In the genomic region with DNA sequence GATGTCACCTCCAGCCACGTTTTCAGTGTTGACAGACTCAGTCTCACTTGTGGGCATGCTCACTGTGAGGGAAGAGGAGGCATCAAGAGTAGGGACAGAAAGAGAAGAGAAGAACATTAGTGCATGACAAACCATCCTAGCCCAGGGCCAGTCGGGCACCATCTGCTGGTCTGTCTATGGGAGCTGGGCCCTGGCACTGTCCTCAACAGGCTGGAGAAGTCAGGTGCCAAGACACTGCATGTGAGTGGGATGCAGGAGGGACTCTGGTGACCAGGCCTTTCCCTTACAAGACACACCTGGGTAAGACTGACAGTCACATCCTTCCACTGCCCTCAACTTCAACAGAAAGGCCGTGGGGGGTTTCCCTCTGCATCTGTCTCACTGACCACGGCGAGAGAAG, we compare ENCODE assay signal across 17 mouse cellular contexts.
DNase-seq lines count a peak whose midpoint lies in the region; ATAC-seq and TF ChIP-seq lines count a peak whose summit lies in the region.
"Had no signal": no experiment of that assay in that cellular context is flagged by ENCODE, and none has a peak within 500 bp of the region (broad histone marks: within the 10 kb centered on the region; RNA-seq: fewer than 3 reads in every experiment).

No protein-coding gene starts in this region.

- ATAC-seq in CD4-positive, CD25-positive, alpha-beta regulatory T cell, adult 4 months = no peak
- no peak for ATAC-seq in inflammation-experienced regulatory T-cells, adult 6 months
- ATAC-seq: forebrain, embryonic 13.5 days; forebrain, postnatal 0 days had no signal

- no peak for TF ChIP-seq POLR2A in CH12.LX (IDR thresholded peaks at IDR 0.05; ENCODE audit: low read depth, low read length)
- TF ChIP-seq POLR2A in cerebellum, adult 2 months (IDR thresholded peaks at IDR 0.05; ENCODE audit: borderline replicate concordance, insufficient read depth, low read length) = no peak
- TF ChIP-seq POLR2A in lung, adult 2 months (IDR thresholded peaks at IDR 0.05; ENCODE audit: borderline replicate concordance, extremely low read depth, low read depth, low read length) = no peak

- H3K27ac ChIP-seq in CH12.LX (ENCODE audit: insufficient read depth, low read depth) = no peak overlapping the region
- no peak overlapping the region for H3K27ac ChIP-seq in cerebellum, adult 2 months (ENCODE audit: insufficient read depth, low read length)
- H3K27ac ChIP-seq: embryonic facial prominence, embryonic 10.5 days; forebrain, embryonic 13.5 days; hindbrain, embryonic 15.5 days had no signal

- H3K4me1 ChIP-seq in CH12.LX (ENCODE audit: control insufficient read depth in 1 of 2, insufficient read depth in 2 of 2) = peaks cover 0 to 6% of the 10 kb centered on the region in 2 experiments; a peak in 1 of 4 replicates
- H3K4me1 ChIP-seq in cerebellum, adult 2 months (ENCODE audit: control insufficient read depth, insufficient read depth, low read length) = peaks cover 29% of the 10 kb centered on the region
- H3K4me1 ChIP-seq in lung, adult 2 months (ENCODE audit: control insufficient read depth, insufficient read depth, low read length) = no peaks in the 10 kb centered on the region
- H3K4me1 ChIP-seq: forebrain, embryonic 13.5 days had no signal

- DNase-seq in CH12.LX (ENCODE audit: extremely low read depth) = no peak
- DNase-seq in brain, adult 2 months (ENCODE audit: low read depth, low spot score) = peak; percentile 90
- DNase-seq in cerebellum, adult 2 months = peak; percentile 77 to 88
- peak; percentile 75 to 84 for DNase-seq in cerebellum, postnatal 10 days
- no peak for DNase-seq in heart, adult 11 months
- no peak for DNase-seq in lung, adult 2 months
- DNase-seq: adrenal gland, postnatal 10 days; forebrain, postnatal 0 days; gastrocnemius, postnatal 14 days; heart, postnatal 36 days; kidney, adult 18-20 months had no signal

- TF ChIP-seq CTCF in CH12.LX (conservative IDR thresholded peaks at IDR 0.05 in 1 of 2, IDR thresholded peaks at IDR 0.05 in 1 of 2; ENCODE audit: low read depth in 2 of 2, low read length in 2 of 2) = no peak
- TF ChIP-seq CTCF in cerebellum, adult 2 months (IDR thresholded peaks at IDR 0.05; ENCODE audit: borderline replicate concordance, insufficient read depth, low read depth, low read length) = peak; percentile 50; the same call in 1 of the 2 replicates
- no peak for TF ChIP-seq CTCF in lung, adult 2 months (IDR thresholded peaks at IDR 0.05; ENCODE audit: insufficient read depth, low read length)

- 44% methylated on average over 5 of the region's 5 CpGs for WGBS in cerebellum, adult 2 months
- 90% methylated on average over 5 of the region's 5 CpGs for WGBS in lung, adult 2 months

- no peaks in the 10 kb centered on the region for H3K79me2 ChIP-seq in CH12.LX (replicated peaks; ENCODE audit: control insufficient read depth, extremely low read depth, insufficient read depth, poor library complexity, severe bottlenecking)

- in situ Hi-C loops in CH12.LX (cut with MboI; ENCODE audit: low pct_ligation_motif_present, low pct_unique_long_range_greater_than_20kb, low sequenced_read_pairs) = no loop called here

- no peak overlapping the region for H3K9ac ChIP-seq in CH12.LX (ENCODE audit: insufficient read depth, low read depth)
- H3K9ac ChIP-seq: forebrain, embryonic 13.5 days; forebrain, postnatal 0 days; heart, embryonic 12.5 days; hindbrain, embryonic 15.5 days had no signal

- no peak overlapping the region for H3K4me2 ChIP-seq in CH12.LX (ENCODE audit: insufficient read depth, low read depth, poor library complexity, severe bottlenecking)
- H3K4me2 ChIP-seq: forebrain, embryonic 13.5 days; heart, embryonic 12.5 days; hindbrain, embryonic 15.5 days had no signal

- no peaks in the 10 kb centered on the region for H3K9me3 ChIP-seq in CH12.LX (replicated peaks; ENCODE audit: low read length)
- H3K9me3 ChIP-seq: embryonic facial prominence, embryonic 10.5 days; forebrain, embryonic 13.5 days; heart, embryonic 12.5 days; hindbrain, embryonic 15.5 days had no signal

- H3K36me3 ChIP-seq in CH12.LX (replicated peaks in 1 of 2; ENCODE audit: control insufficient read depth in 1 of 2, insufficient read depth in 1 of 2, low read length in 1 of 2) = no peaks in the 10 kb centered on the region
- H3K36me3 ChIP-seq: embryonic facial prominence, embryonic 10.5 days had no signal

- peaks cover 88% of the 10 kb centered on the region for H3K27me3 ChIP-seq in CH12.LX (replicated peaks)
- H3K27me3 ChIP-seq in cerebellum, adult 2 months (ENCODE audit: control insufficient read depth, insufficient read depth, low read length) = no peaks in the 10 kb centered on the region
- H3K27me3 ChIP-seq: forebrain, embryonic 13.5 days; heart, embryonic 12.5 days; hindbrain, embryonic 15.5 days had no signal

- no peak for TF ChIP-seq EP300 in CH12.LX (IDR thresholded peaks at IDR 0.05; ENCODE audit: low read length)

- no peak for TF ChIP-seq RAD21 in CH12.LX (IDR thresholded peaks at IDR 0.05; ENCODE audit: low read depth, low read length)

- dilution Hi-C loops in CH12.LX (cut with MboI; ENCODE audit: extremely low pct_ligation_motif_present, extremely low pct_unique_long_range_greater_than_20kb, low sequenced_read_pairs) = no loop called here

- no peak overlapping the region for H3K4me3 ChIP-seq in CH12.LX (replicated peaks in 1 of 3; ENCODE audit: low read depth in 2 of 3, low read length in 2 of 3, poor library complexity in 1 of 3)
- no peak overlapping the region for H3K4me3 ChIP-seq in cerebellum, adult 2 months (replicated peaks; ENCODE audit: insufficient read depth, low read depth, low read length)
- H3K4me3 ChIP-seq in lung, adult 2 months (replicated peaks; ENCODE audit: extremely low read depth, low read depth, low read length) = no peak overlapping the region
- H3K4me3 ChIP-seq: embryonic facial prominence, embryonic 10.5 days; forebrain, embryonic 13.5 days; heart, embryonic 12.5 days; hindbrain, embryonic 15.5 days had no signal

TF ChIP-seq in CH12.LX, 34 proteins besides CTCF, POLR2A, EP300 and RAD21:
- TF ChIP-seq BHLHE40 (IDR thresholded peaks at IDR 0.05; ENCODE audit: low read depth, low read length) (peak; percentile 65), TBP (conservative IDR thresholded peaks at IDR 0.05; ENCODE audit: low read depth, low read length) (no peak), ZNF384 (IDR thresholded peaks at IDR 0.05; ENCODE audit: low read depth, low read length) (no peak)

Comparison
In these comparisons a context has a peak if more than half of its experiments do, and no peak if none do; other contexts are left out.
1. DNase-seq: peak in brain, adult 2 months (single experiment), cerebellum, adult 2 months (2 of 2) and cerebellum, postnatal 10 days (2 of 2); none in CH12.LX (single experiment), heart, adult 11 months (single experiment) and lung, adult 2 months (single experiment).